Mouse (Mus musculus): ENCODE data around the gene Fibcd1.

- TF ChIP-seq CHD2 (IDR thresholded peaks at IDR 0.05; ENCODE audit: low read depth, low read length) (no peak), MAFK (IDR thresholded peaks at IDR 0.05; ENCODE audit: insufficient read depth, low read depth, low read length) (no peak), HCFC1 (IDR thresholded peaks at IDR 0.05; ENCODE audit: borderline replicate concordance, insufficient read depth, low read length) (no peak), ZC3H11A (IDR thresholded peaks at IDR 0.05; ENCODE audit: borderline replicate concordance, low read depth, low read length) (no peak), ZNF384 (IDR thresholded peaks at IDR 0.05; ENCODE audit: low read depth, low read length) (no peak)
Measured at GRCm38 (mm10) chr2:31864891-31865290, 19.1 kb upstream of the Fibcd1 start.
